Mouse (Mus musculus) kidney, adult 2 months (tissue): ENCODE results near the gene Ctsw.

ENCODE experiments used
- CTCF ChIP-seq: fragments of 200-500 bp; conservative IDR thresholded peaks from 2 replicates; pipeline ENCODE4 v1.5.1; 2011; ENCODE audit warnings: low read depth, mild to moderate bottlenecking, control low read depth, low read length, moderate library complexity, mixed read lengths; ENCODE audit not compliant: insufficient read depth, insufficient read length
- POLR2A ChIP-seq: fragments of 200-500 bp; IDR thresholded peaks from one replicate; pipeline ENCODE4 v1.6.1; 2011; ENCODE audit warnings: low read depth, low read length, control low read depth

- TF ChIP-seq CTCF, result no peak
- no peak for TF ChIP-seq POLR2A
Observed at GRCm38 (mm10) chr19:5459896-5460295, 8.4 kb downstream of the Ctsw start.
